Mouse (Mus musculus) neural tube, embryonic 13.5 days (tissue): ENCODE results near the gene Cfdp1. TPM values are rescaled to one million over a fixed set of nuclear protein-coding genes. Genes with fewer than 3 reads are reported as not detected.

ENCODE experiments used
- ATAC-seq: fragments of 200-750 bp; cut with Nextera tagmentation; 2 replicates; pipeline ENCODE4 v1.8.0; 2017; ENCODE audit warnings: low read depth, mild to moderate bottlenecking, moderate TSS enrichment, moderate library complexity
- H3K27ac ChIP-seq: fragments of 300-500 bp; sonication (generic); replicated peaks from 2 replicates; pipeline ENCODE4 v1.5.1; 2015; ENCODE audit warnings: moderate library complexity, mild to moderate bottlenecking, inconsistent platforms
- H3K27me3 ChIP-seq: fragments of 300-500 bp; sonication (generic); 2 replicates; pipeline ENCODE4 v1.6.1; 2015; ENCODE audit warnings: mild to moderate bottlenecking, inconsistent platforms
- H3K36me3 ChIP-seq: fragments of 300-500 bp; sonication (generic); 2 replicates; pipeline ENCODE4 v1.6.1; 2015; ENCODE audit warnings: mild to moderate bottlenecking, inconsistent platforms
- H3K4me1 ChIP-seq: fragments of 300-500 bp; sonication (generic); replicated peaks from 2 replicates; pipeline ENCODE4 v1.6.1; 2015; ENCODE audit warnings: inconsistent platforms
- H3K4me2 ChIP-seq: fragments of 300-500 bp; sonication (generic); 2 replicates; pipeline ENCODE4 v1.6.1; 2015; ENCODE audit warnings: inconsistent platforms, mild to moderate bottlenecking, moderate library complexity
- H3K4me3 ChIP-seq: fragments of 300-500 bp; sonication (generic); 2 replicates; pipeline ENCODE4 v1.5.1; 2015; ENCODE audit warnings: mild to moderate bottlenecking, inconsistent platforms
- H3K9ac ChIP-seq: fragments of 300-500 bp; sonication (generic); 2 replicates; pipeline ENCODE4 v1.6.1; 2015; ENCODE audit warnings: moderate library complexity, mild to moderate bottlenecking, inconsistent platforms
- H3K9me3 ChIP-seq: fragments of 300-500 bp; sonication (generic); 2 replicates; pipeline ENCODE4 v1.6.1; 2016; ENCODE audit warnings: inconsistent platforms
- WGBS: fragments of 180-500 bp; shearing (Covaris S2); methylation state at CpG from one replicate; pipeline ENCODE4 v1.1.7; 2015; 5-methylcytosine and 5-hydroxymethylcytosine counted together
- polyA plus RNA-seq: library from polyadenylated mRNA; unstranded; fragments of >200 nt; fragmentation: Nextera tagmentation; extraction: Ambion mirVana; gene quantifications from 2 replicates; pipeline ENCODE4 v1.2.1, GENCODE M21; 2015

Gene Cfdp1
- polyA plus RNA-seq, 1 experiment from 2014 or later, result 197 TPM

DNA sequence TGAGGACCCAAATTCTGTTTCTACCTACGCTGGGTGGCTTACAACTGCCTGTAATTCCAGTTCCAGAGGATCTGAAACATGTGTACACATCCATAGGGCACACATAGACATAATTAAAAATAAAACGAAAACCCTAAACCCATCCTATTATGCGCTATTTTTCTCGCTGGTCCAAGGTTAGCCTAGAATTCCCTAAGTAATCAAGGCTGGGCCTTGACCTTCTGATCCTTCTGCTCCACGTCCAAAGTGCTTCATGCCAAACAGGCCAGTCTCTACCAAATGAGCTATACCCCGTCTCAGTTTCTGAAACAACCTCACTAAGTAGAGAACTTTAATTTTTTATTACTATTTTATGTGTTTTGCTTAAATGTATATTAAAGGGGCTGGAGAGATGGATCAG is 78.3 kb downstream of the Cfdp1 start:
- peaks cover 50% of the 10 kb centered on the region for H3K4me1 ChIP-seq
- no peak overlapping the region for H3K4me3 ChIP-seq
- no peak overlapping the region for H3K4me2 ChIP-seq
- no peaks in the 10 kb centered on the region for H3K27me3 ChIP-seq
- peaks cover 9% of the 10 kb centered on the region for H3K36me3 ChIP-seq
- no peaks in the 10 kb centered on the region for H3K9me3 ChIP-seq
- H3K27ac ChIP-seq, result no peak overlapping the region
- ATAC-seq, result no peak
- H3K9ac ChIP-seq, result no peak overlapping the region
- WGBS, result 96% methylated on average over 6 of the region's 6 CpGs

DNA sequence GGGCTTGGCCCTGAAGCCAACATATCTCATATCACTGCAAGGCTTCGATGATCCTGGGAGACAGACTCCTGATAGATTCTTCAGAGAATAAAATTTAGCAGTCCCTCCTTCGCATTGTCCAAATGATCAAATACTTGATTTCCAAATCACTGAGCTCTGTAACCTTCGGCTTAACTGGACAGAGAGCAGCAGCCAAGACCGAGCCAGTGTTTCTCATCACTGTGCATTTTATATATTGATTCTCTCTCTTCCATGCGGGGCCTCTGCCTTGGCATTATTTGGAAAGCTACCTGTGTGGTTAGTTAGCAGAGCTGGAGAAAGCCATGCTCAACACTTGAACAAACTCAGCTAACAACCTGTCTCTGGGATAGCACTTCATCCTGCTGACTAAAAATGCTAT is 80.6 kb downstream of the Cfdp1 start:
- H3K36me3 ChIP-seq, result peaks cover 7% of the 10 kb centered on the region
- no peaks in the 10 kb centered on the region for H3K27me3 ChIP-seq
- no peak overlapping the region for H3K4me3 ChIP-seq
- no peaks in the 10 kb centered on the region for H3K9me3 ChIP-seq
- no peak for ATAC-seq
- H3K27ac ChIP-seq, result peak overlapping the region; percentile 4; the same call in 1 of the 2 replicates
- 96% methylated on average over 5 of the region's 5 CpGs for WGBS
- no peak overlapping the region for H3K9ac ChIP-seq
- H3K4me1 ChIP-seq, result peaks cover 56% of the 10 kb centered on the region
- no peak overlapping the region for H3K4me2 ChIP-seq

DNA sequence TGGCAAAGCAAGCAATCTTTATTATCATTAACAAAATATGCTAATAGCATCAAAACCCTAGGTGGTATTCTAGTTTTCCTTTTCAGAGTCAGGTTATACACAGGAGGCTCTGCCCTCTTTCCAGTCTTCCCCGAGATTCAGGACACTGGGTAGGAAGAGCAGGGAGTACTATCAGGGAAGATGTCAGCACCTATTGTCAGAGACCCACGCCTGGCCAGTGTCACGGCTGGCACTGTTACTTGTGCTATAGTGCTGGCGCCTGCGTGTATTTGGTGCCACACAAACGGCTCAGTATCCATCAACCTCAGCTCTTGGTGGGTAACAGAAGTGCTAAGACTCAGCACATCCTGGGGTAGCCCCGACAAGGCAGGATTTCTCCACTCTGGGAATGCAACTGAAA is 81.0 kb downstream of the Cfdp1 start:
- no peaks in the 10 kb centered on the region for H3K9me3 ChIP-seq
- no peak overlapping the region for H3K4me3 ChIP-seq
- 90% methylated on average over 7 of the region's 7 CpGs for WGBS
- peaks cover 53% of the 10 kb centered on the region for H3K4me1 ChIP-seq
- no peak overlapping the region for H3K4me2 ChIP-seq
- peaks cover 10% of the 10 kb centered on the region for H3K36me3 ChIP-seq
- no peaks in the 10 kb centered on the region for H3K27me3 ChIP-seq
- H3K27ac ChIP-seq, result 0 out of 2 replicates have a peak overlapping the region, but pooled peaks have one; percentile 4
- no peak overlapping the region for H3K9ac ChIP-seq
- no peak for ATAC-seq

DNA sequence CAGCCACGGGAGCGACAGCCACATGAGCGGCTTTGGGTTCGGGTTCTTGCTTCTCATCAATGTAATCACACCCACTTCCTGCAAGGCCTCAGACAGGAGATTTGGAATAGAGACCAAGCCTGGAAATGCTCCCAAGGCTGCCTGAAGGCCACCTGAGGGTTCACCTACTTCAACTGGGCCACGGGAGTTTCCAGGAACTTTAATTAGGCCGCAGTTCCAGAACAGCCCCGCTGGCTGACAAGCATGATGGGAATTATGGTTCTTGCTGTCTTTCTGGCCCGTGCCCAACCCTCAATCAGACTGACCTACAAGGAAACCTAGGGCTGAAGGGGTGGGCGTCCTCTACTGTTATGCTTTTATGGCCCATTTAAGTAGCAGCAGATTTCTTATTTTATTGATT is 82.0 kb downstream of the Cfdp1 start:
- Histone ChIP-seq H3K9ac (no peak overlapping the region), H3K4me1 (peaks cover 46% of the 10 kb centered on the region), H3K27me3 (no peaks in the 10 kb centered on the region), H3K4me3 (no peak overlapping the region), H3K27ac (no peak overlapping the region), H3K4me2 (no peak overlapping the region), H3K36me3 (peaks cover 18% of the 10 kb centered on the region), H3K9me3 (no peaks in the 10 kb centered on the region)
- ATAC-seq, result no peak
- 88% methylated on average over 9 of the region's 9 CpGs for WGBS

DNA sequence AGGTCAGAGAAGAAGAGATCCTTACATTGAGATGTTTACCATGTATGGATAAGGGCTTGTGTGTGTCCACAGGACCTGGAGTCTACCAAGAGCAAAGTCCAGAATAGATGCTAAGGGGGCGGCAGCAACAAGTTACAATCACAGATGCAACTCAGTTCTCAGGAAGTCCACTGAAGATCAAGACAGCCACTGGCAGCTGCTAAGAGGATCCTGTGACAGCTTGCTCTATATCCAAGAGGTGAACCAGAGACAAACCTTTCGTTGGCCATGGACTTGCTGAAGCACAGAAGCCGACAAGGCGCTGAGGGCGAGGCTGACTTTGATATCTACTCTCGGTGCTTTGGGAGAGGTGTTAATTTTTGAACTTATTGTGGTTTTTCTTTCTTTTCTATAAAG is 82.5 kb downstream of the Cfdp1 start:
- peak overlapping the region; percentile 90 for H3K27ac ChIP-seq
- no peak overlapping the region for H3K9ac ChIP-seq
- 98% methylated on average over 6 of the region's 6 CpGs for WGBS
- H3K4me1 ChIP-seq, result peaks cover 43% of the 10 kb centered on the region
- no peak overlapping the region for H3K4me3 ChIP-seq
- H3K36me3 ChIP-seq, result peaks cover 18% of the 10 kb centered on the region
- no peak for ATAC-seq
- no peaks in the 10 kb centered on the region for H3K27me3 ChIP-seq
- H3K4me2 ChIP-seq, result no peak overlapping the region
- H3K9me3 ChIP-seq, result no peaks in the 10 kb centered on the region

DNA sequence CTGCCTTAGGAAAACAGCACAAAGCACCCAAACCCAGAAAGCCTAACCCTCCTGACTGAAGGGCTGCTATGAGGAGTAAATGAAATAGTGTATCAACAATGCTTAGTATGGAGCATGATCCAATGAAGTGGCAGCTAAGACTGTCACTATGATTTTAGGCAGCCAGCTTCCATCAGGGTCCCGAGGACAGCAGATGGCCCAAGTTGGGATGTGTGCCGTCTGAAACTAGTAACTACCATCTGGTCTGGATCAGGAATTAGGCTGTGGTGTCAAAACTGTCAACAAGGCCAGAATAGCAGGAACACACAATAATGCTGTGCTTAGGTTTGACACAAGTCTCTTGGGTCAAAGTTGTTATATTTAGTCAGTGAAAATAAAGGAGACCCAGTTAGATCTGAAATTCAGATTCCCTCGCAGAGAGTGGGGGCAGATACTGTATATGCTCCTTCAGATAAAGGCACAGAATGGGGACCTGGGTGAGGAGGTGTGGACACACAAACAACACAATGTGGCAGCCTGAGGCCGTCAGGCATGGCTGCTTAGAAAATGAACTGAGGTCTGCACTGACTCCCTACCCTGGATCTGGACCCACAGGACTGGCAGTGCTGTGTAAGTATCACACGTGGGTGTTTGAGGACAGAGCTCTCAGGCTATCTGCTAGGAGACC is 83.0 kb downstream of the Cfdp1 start:
- Histone ChIP-seq H3K4me1 (peaks cover 43% of the 10 kb centered on the region), H3K27ac (peak overlapping the region; percentile 90), H3K27me3 (no peaks in the 10 kb centered on the region), H3K9me3 (no peaks in the 10 kb centered on the region), H3K4me3 (no peak overlapping the region), H3K9ac (no peak overlapping the region), H3K36me3 (peaks cover 18% of the 10 kb centered on the region), H3K4me2 (no peak overlapping the region)
- no peak for ATAC-seq
- 70% methylated on average over 5 of the region's 5 CpGs for WGBS

DNA sequence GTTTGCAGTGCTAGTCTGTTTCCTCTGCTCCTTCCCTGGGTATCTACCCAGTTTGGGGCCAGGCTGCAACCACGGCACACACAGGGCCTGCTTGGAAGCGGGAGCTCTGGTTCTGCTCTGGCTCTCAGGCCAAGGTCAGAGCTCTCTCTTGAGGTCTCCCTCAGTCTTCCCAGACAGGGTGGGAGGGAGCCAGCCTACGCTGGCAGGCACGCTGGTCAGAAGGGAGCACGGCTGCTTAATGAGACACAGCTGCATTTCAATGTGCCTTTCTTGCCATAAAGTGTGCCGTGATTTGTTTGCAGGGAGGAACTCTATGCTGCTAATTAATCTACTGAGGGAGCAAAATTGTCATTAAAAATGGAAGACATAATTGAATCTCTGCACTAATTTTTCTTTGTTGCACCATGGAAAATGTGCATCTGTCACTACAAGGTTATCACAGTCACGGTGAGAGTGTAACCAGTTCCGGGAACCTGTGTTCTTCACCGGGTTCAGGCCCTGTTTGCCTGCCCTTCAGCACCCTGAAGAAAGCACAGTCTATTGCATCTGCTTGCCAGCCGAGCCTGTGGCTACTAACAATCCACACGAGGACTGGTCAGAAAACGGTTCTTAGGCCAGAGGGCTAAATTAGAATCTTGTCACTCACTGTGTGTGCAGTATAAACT is 84.2 kb downstream of the Cfdp1 start:
- WGBS, result 30% methylated on average over 12 of the region's 12 CpGs
- Histone ChIP-seq H3K27me3 (no peaks in the 10 kb centered on the region), H3K9ac (peak overlapping the region; percentile 62), H3K36me3 (peaks cover 23% of the 10 kb centered on the region), H3K27ac (peak overlapping the region; percentile 90), H3K9me3 (no peaks in the 10 kb centered on the region), H3K4me3 (no peak overlapping the region), H3K4me2 (no peak overlapping the region), H3K4me1 (peaks cover 43% of the 10 kb centered on the region)
- peak; percentile 87 for ATAC-seq

DNA sequence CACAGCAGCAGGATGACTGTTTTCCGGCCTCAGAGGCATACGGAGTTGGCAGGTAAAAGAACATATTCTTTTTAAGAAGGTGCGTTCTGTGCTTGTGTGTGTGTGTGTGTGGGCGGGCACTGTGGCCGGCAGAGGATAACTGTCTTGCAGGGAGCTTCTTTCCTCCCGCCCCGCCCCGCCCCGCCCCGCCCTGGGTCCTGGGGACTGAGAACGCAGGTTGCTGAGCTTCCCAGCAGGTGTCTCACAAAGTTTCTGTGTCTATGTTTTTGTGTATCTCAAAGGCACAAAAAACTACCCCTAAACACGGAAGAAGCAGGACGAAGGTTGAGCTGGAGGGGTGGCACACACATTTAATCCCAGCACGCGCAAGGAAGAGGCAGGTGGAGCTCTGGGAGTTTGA is 84.8 kb downstream of the Cfdp1 start:
- peak overlapping the region; percentile 62; the same call in 1 of the 2 replicates for H3K9ac ChIP-seq
- H3K27me3 ChIP-seq, result no peaks in the 10 kb centered on the region
- H3K4me1 ChIP-seq, result peaks cover 41% of the 10 kb centered on the region
- WGBS, result 60% methylated on average over 15 of the region's 15 CpGs
- H3K4me2 ChIP-seq, result no peak overlapping the region
- H3K4me3 ChIP-seq, result no peak overlapping the region
- no peak for ATAC-seq
- H3K36me3 ChIP-seq, result peaks cover 17% of the 10 kb centered on the region
- H3K9me3 ChIP-seq, result no peaks in the 10 kb centered on the region
- H3K27ac ChIP-seq, result peak overlapping the region; percentile 90

DNA sequence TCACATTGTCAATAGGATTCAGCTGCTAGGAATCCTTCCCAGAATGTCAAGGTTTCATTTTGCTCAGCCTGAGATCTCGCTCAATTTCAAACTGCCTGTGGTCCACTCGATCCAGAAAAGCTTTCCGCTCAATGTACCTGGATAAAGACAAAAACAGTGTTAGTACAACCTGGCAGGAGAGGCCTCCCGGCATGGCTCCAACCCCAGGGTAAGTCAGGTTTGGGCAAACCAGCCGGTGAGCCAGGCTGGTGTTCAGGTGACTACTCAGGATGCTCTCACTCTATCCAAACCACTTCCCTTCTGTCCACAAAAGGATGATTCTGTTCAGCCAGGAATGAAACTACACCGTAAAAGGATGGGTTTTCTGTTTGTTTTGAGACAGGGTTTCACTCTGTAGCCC is 85.4 kb downstream of the Cfdp1 start:
- Histone ChIP-seq H3K27me3 (no peaks in the 10 kb centered on the region), H3K9ac (no peak overlapping the region), H3K4me1 (peaks cover 35% of the 10 kb centered on the region), H3K4me3 (no peak overlapping the region), H3K4me2 (no peak overlapping the region), H3K9me3 (no peaks in the 10 kb centered on the region), H3K27ac (peak overlapping the region; percentile 90), H3K36me3 (peaks cover 17% of the 10 kb centered on the region)
- WGBS, result 88% methylated on average over 6 of the region's 6 CpGs
- ATAC-seq, result no peak

DNA sequence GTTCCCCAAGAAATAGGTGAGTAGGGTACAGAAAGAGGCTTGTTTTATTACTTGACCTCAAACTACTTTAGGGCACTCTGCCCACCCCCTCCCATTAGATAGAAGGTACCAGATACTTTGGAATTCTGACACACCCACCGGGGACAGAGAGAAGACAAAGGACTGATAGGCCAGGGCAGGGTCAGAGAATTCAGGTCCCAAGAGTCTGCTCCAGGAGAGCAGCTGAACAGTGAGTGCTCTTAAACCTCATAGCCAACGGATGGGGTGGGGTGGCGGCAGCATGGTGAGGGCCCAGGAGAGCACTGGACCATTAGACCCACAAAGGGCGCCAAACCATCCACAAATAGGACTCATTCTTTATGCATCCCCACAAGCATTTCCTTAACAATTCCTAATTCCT is 88.5 kb downstream of the Cfdp1 start:
- no peak for ATAC-seq
- Histone ChIP-seq H3K36me3 (peaks cover 17% of the 10 kb centered on the region), H3K27ac (no peak overlapping the region), H3K9me3 (no peaks in the 10 kb centered on the region), H3K4me2 (no peak overlapping the region), H3K4me3 (no peak overlapping the region), H3K9ac (no peak overlapping the region), H3K27me3 (no peaks in the 10 kb centered on the region), H3K4me1 (peaks cover 26% of the 10 kb centered on the region)
- 70% methylated on average over 4 of the region's 4 CpGs for WGBS

DNA sequence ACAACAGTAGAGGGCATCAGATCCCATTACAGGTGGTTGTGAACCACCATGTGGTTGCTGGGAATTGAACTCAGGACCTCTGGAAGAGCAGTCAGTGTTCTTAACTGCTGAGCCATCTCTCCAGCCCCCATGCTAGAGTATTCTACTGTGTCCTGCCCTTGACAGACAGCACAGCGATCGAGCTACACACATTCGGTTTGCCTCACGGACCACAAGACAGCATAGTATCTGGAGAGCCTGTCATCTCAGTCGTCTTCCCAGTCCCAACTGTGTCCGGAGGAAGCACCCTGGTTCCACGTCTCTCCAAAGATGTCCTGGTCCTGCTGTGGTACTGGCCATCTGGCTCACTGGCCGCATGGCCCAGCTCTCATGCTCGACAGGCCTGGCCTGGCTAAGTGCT is 89.0 kb downstream of the Cfdp1 start:
- Histone ChIP-seq H3K27me3 (no peaks in the 10 kb centered on the region), H3K27ac (no peak overlapping the region), H3K4me1 (peaks cover 26% of the 10 kb centered on the region), H3K9me3 (no peaks in the 10 kb centered on the region), H3K4me3 (no peak overlapping the region), H3K9ac (no peak overlapping the region), H3K36me3 (peaks cover 17% of the 10 kb centered on the region), H3K4me2 (no peak overlapping the region)
- 90% methylated on average over 9 of the region's 9 CpGs for WGBS
- ATAC-seq, result no peak

DNA sequence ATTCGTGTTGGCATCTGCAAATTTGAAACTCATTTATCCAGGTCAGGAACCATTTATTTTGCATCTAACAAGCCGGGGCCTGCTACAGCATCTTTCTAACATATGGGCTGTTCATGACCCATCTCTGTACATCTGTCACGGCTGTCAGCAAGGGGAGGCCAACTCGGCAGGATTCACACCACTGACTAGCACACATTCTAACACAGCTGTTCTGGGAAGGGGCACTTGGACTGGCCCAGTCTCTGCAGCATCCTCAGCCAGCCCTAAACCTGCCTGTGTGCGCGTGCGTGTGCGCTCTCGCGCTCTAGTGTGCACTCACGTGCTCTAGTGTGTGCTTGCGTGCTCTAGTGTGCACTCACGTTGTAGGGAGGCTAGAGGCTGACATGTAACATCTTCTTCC is 93.4 kb downstream of the Cfdp1 start:
- H3K36me3 ChIP-seq, result peaks cover 5% of the 10 kb centered on the region; the same call in 1 of the 2 replicates
- H3K4me2 ChIP-seq, result no peak overlapping the region
- no peak overlapping the region for H3K4me3 ChIP-seq
- 0 out of 2 replicates have a peak, but pooled peaks have one; percentile 47 for ATAC-seq
- 77% methylated on average over 13 of the region's 13 CpGs for WGBS
- no peak overlapping the region for H3K27ac ChIP-seq
- no peaks in the 10 kb centered on the region for H3K27me3 ChIP-seq
- H3K9ac ChIP-seq, result no peak overlapping the region
- H3K4me1 ChIP-seq, result 0 out of 2 replicates have a peak, but pooled peaks cover 10% of the 10 kb centered on the region
- H3K9me3 ChIP-seq, result no peaks in the 10 kb centered on the region
